Mouse (Mus musculus) heart, adult 8-10 months (tissue): ENCODE data around the gene Paqr3. TPM values are rescaled to one million over a fixed set of nuclear protein-coding genes. Genes with fewer than 3 reads are reported as not detected.
A peak's percentile ranks its signal among the peaks of the same experiment; 100 is the strongest.

ENCODE experiments used
- DNase-seq: peaks from one replicate; pipeline ENCODE4 v3.0.0; 2022; ENCODE audit warnings: low spot score
- total RNA-seq, 4 experiments: library from RNA; stranded (reverse); gene quantifications; 2 replicates each; pipeline ENCODE4 v1.2.4; 2022

Paqr3 gene
- total RNA-seq, 4 experiments from 2014 or later: 2.3 to 4.9 (median 2.8) TPM

DNA sequence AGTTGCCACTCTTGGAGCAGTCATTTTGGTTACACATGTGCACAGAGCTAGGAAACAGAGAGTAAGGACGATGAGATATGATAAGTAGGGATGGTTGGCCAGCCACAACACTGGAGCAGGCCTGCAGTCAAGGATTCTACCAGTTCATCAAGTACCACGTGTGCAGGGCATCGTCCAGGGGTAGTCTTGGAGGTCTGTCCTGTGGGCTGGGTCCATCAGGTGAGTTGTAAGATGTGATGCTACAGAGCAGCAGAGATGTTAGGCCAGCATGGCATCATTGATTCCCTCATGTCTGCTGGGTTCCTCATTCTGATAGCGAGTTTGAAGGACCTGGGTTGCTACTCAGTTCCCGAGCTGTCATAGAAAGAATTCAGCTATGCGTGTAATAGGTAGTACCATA, 26.3 kb downstream of the Paqr3 start:
- DNase-seq: no peak

GRCm38 (mm10) chr5:97084541-97084940, 26.9 kb downstream of the Paqr3 start:
- DNase-seq: no peak

DNA sequence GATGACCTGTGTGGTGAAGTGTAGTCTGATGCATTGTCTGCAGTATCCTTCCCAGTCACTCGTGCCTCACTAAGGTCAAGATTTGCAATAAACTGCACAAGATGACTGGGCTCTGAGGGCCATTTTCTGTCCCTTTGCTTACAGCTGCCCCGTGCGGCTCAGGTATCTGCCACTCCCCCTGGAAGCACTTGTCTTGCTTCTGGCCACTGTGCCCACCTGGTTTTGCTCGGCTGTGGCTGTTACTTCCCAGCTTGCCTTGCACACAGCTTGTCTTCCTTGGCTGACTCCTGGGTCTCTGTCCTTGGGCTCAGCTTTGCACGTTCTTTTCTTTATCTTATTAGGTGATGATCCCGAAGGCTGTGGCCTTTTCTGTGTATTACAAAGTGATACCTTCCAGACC, 27.7 kb downstream of the Paqr3 start:
- DNase-seq: no peak

DNA sequence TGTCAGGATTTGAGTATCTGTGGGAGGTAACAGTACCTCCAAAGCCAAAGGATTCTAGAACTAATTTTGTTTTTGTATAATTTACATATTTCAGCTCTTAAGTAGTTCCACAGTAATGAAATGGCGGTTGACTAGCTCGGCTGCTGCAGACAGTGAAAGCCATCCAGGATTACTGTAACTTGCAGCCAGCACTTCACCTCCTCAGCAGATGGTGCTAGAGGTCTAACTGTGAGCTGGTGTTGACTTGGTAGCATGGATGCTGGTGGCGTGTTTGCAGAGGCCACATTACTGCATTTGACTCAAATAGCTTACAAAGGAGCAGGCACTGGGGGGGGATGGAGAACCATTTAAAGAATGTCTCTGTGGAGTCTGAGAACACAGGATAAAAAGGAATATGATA, 29.9 kb downstream of the Paqr3 start:
- DNase-seq: peak; percentile 5

DNA sequence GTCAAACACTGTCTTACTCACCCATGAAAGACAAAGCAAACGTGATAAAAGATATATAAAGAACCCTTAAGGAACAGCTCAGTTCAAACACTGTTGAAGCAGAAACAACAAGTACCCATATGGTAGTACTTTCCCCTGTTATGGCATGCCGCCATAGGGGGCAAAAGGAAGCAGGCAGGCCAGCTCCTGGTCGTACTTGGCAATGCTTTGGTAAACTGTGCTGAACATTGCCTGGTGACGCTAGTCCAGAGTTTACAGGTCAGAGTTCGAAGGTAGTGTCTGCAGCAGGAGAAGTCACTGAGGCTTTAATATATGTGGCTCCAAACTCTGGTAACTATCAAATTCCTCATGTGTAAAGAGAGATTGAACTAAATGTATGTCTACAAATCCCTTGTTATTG, 32.8 kb downstream of the Paqr3 start:
- DNase-seq: no peak

GRCm38 (mm10) chr5:97077676-97078075, 33.7 kb downstream of the Paqr3 start:
- no peak for DNase-seq

- DNase-seq: no peak
Observed at GRCm38 (mm10) chr5:97076167-97076566, 35.2 kb downstream of the Paqr3 start.

DNA sequence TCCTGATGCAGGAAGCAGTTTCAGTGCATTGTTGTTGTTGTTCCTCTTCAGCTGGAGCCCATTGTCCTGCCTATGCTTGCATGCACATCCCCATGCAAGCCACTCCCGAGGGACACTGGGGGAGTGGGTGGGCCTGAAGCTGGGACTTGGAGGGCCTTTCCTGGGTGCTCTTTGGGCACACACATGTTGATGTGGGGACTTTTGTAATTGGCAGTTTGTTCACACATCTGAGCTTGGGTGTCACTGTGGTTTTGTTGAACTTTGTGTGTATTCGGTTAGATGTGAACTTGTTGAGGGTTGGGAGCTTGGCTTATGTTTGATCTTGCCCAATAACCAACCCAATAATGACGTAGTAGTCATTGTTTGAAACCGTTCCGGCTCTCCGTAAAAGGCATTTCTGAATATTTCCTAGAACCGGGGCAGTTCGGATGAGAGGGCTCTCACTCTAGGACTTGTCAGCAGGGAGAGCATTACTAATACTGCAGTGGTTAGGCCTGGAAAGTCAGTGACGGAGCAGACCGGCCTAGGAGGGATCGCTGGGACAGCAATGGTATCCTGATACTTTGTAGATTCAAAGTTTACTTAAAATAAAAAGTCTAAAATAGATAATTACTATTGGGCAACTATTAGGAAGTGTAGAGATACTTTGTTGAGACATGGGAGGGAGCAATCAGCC, 35.8 kb downstream of the Paqr3 start:
- no peak for DNase-seq

DNA sequence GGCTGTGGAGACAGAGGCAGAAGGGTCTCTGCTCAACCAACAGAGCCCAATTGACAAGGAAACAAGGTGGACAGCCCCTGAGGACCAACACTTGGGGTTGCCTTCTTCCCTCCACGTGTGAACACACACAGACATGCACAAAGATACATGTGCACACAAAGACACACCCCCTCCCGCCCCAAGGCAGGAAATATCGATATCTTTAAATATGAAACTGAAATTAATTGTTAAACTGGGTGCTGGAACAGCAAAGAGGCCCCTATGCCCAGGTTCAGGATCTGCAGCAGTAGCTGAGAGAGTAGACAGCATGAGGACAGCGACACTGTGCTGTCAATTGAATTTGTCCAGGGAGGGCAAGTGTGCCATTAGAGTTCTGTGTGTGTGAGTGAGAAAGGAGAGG, 45.6 kb downstream of the Paqr3 start:
- no peak for DNase-seq

DNA sequence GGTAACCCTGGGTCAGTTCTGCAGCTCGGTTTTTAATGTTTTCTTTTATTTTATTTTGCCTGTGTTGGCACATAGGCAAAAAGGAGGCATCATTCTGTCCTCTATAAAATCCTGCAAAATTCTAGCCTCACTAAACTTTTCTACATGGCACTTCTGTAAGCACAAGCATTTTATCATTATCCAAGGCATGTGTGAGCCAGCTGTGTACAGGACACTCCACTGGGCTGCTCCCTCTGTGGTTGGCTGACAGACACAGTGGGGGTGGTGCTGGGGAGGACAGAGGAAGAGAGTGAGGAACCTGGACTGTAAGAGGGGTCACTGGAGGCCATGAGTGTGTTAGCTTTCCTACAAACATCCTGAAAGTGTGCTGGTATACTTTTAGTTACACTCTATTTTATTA, 49.4 kb downstream of the Paqr3 start:
- DNase-seq: no peak

DNA sequence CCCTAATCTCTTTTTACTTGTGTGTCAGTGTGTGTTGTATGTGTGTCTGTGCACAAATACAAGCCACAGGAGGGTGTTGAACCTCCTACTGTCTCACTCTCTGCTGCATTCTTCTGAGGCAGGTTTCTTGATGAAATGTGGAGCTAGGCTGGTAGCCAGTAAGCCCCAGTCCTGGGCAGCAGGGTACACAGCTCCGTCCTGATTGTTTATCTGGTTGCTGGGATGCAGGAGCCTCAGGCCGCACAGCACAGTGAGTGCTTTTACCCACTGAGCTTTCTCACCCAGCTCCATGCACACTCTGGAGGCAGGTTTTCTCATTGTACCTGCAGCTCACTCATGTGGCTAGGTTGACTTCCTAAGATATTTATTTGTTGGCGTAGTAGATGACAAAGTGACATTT, 50.5 kb downstream of the Paqr3 start:
- no peak for DNase-seq

DNA sequence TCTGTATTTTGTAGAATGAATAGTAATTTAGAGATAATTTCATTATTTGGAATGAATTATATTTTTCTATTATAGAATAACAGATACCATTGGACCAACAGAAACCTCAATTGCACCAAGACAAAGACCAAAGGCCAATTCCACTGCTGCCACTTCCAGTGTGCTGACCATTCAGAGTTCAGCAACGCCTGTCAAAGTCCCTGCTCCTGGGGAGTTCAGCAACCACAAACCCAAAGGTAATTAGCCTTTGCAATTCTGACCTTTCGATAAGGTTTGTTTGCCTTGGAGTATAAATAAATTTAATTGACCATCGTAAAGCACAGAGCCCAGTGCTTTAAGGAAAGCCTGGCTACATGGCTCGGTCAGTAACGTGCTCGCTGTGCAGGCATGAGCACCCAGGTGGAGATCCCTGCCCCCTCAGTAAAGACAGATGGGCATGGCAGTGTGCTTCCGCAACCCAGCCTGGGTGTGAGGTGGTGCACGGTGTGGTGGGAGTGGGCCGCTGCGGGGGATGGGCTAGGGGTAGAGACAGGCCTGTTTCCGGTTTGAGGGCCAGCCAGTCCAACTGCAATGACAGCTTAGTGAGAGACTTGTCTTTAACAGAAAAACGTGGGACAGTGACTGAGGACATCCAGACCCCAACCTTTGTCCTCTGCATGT, 54.5 kb downstream of the Paqr3 start:
- DNase-seq: no peak

DNA sequence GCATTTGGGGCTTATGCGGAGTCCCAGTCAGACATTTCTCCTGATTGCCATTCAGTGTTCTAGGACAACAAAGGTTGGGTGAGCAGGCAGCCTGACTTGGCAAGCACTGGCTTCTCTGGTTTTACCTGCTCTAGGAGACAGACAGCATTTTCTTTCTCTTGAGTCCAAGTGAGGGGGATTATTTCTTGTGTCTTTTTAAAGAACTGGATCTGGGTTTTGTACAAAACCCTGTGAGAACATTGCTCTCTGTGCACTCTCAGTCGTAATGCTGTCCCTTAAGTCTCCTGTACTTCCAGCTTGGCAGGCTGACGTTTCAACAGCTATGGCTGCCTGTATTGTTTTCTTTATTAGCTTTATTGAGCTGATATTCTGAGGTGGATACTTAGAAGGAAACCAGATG, 55.0 kb downstream of the Paqr3 start:
- no peak for DNase-seq

GRCm38 (mm10) chr5:97055511-97056068, 55.8 kb downstream of the Paqr3 start:
- DNase-seq: peak; percentile 72

- no peak for DNase-seq
Observed at GRCm38 (mm10) chr5:97054801-97055200, 56.6 kb downstream of the Paqr3 start.

DNA sequence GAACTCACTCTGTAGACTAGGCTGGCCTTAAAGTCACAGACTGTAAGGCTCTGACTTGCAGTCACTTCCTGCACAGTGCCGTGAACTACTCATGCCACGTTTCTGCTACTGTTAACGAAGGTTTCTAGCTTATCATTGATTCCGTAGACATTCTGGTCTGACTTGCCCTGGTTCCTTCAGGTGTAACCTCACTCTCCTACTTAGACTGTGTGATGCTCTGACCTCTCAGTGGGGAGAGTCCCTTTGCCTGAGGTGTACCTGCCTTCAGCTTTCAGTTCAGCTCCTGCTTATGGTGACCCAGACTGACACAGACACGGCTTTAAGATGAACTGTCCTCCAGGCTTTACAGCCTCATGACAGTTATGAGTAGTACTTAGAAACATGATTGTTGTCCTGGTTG, 57.2 kb downstream of the Paqr3 start:
- no peak for DNase-seq

DNA sequence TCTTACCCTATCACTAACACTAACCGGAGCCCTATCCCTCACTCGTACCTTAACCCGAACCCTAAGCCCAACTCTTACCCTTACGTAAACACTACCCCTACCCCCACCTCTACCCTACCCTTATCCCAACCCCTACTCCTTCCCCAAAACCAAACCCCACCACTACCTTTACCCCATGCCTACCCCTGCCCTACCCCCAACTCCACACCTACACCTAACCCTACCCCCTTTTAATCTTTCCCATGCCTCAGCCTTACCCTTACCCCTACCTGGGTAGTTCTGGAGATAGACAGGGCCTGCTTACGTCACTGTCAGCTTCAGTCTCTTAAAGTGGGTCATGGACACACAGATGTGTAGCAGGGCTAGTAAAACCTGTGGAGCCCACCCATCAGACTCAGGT, 62.5 kb downstream of the Paqr3 start:
- no peak for DNase-seq

GRCm38 (mm10) chr5:97046680-97047079, 64.7 kb downstream of the Paqr3 start:
- DNase-seq: no peak

DNA sequence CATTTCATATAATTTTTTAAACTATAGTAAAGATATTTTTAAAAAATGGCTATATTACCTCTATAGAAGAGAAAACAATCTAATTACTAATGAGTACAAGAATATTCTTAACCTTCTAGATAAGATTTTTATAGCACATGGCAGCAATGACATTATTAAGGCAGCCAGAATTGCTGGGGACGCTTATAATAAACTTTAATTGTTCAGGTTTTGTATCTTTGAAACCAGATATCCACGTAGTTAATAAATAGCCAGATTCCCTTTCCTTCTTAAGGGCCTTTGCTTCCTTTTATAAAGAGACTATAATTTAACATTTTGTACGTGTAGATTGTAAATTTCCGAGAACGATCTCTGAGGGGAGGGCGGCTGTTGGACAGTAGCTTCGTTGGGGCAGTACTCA, 66.1 kb downstream of the Paqr3 start:
- DNase-seq: no peak
